Mouse (Mus musculus): Measurements from ENCODE around the gene 4930451I11Rik. TPM values are rescaled to one million over a fixed set of nuclear protein-coding genes. Genes with fewer than 3 reads are reported as not detected.

Gene 4930451I11Rik
- polyA plus RNA-seq, 2 experiments: not detected

- WGBS: 74% methylated on average over 4 of the region's 4 CpGs
- H3K9me3 ChIP-seq (ENCODE audit: control insufficient read depth, low read length): no peaks in the 10 kb centered on the region
- no peak for TF ChIP-seq POLR2A (IDR thresholded peaks at IDR 0.05; ENCODE audit: borderline replicate concordance, extremely low read depth, insufficient read depth, insufficient read length)
- ATAC-seq (ENCODE audit: low FRiP score, low read depth) (no peak), DNase-seq (ENCODE audit: low spot score) (no peak)
- H3K4me2 ChIP-seq (replicated peaks; ENCODE audit: low read depth, low read length, severe bottlenecking): no peak overlapping the region
- peaks cover 51% of the 10 kb centered on the region for H3K36me3 ChIP-seq (ENCODE audit: control insufficient read depth, insufficient read depth, low read length)
- H3K27ac ChIP-seq (replicated peaks; ENCODE audit: low read depth, low read length): no peak overlapping the region
- H3K4me1 ChIP-seq (ENCODE audit: control insufficient read depth, insufficient read depth, low read length): peaks cover 21% of the 10 kb centered on the region
- no peak overlapping the region for H3K4me3 ChIP-seq (replicated peaks; ENCODE audit: low read length)
- H3K27me3 ChIP-seq (ENCODE audit: control insufficient read depth, insufficient read depth, low read length): no peaks in the 10 kb centered on the region
- H3K9ac ChIP-seq (ENCODE audit: low read depth, low read length, severe bottlenecking): no peak overlapping the region
These were observed 37.2 kb downstream of the 4930451I11Rik start for GRCm38 (mm10) chr7:126794271-126794605.

- DNase-seq (ENCODE audit: low spot score): no peak
- H3K4me2 ChIP-seq (replicated peaks; ENCODE audit: low read depth, low read length, severe bottlenecking): no peak overlapping the region
These were observed 37.8 kb downstream of the 4930451I11Rik start for GRCm38 (mm10) chr7:126793456-126794270.

GRCm38 (mm10) chr7:126792721-126793443, 38.6 kb downstream of the 4930451I11Rik start:
- no peak for TF ChIP-seq POLR2A (IDR thresholded peaks at IDR 0.05; ENCODE audit: borderline replicate concordance, extremely low read depth, insufficient read depth, insufficient read length)
- Histone ChIP-seq H3K4me1 (ENCODE audit: control insufficient read depth, insufficient read depth, low read length) (peaks cover 20% of the 10 kb centered on the region), H3K4me2 (replicated peaks; ENCODE audit: low read depth, low read length, severe bottlenecking) (peak overlapping the region; percentile 61), H3K9ac (ENCODE audit: low read depth, low read length, severe bottlenecking) (peak overlapping the region; percentile 35; the same call in 1 of the 2 replicates), H3K36me3 (ENCODE audit: control insufficient read depth, insufficient read depth, low read length) (peaks cover 65% of the 10 kb centered on the region), H3K27me3 (ENCODE audit: control insufficient read depth, insufficient read depth, low read length) (no peaks in the 10 kb centered on the region), H3K4me3 (replicated peaks; ENCODE audit: low read length) (peak overlapping the region; percentile 73), H3K27ac (replicated peaks; ENCODE audit: low read depth, low read length) (peak overlapping the region; percentile 96), H3K9me3 (ENCODE audit: control insufficient read depth, low read length) (no peaks in the 10 kb centered on the region)
- DNase-seq (ENCODE audit: low spot score): no peak
- WGBS: 31% methylated on average over 11 of the region's 11 CpGs
- peak; percentile 1; the same call in 1 of the 2 replicates for ATAC-seq (ENCODE audit: low FRiP score, low read depth)

More at GRCm38 (mm10) chr7:126793456-126794270, 37.8 kb downstream of the 4930451I11Rik start:
- peaks cover 21% of the 10 kb centered on the region for H3K4me1 ChIP-seq (ENCODE audit: control insufficient read depth, insufficient read depth, low read length)
- TF ChIP-seq POLR2A (IDR thresholded peaks at IDR 0.05; ENCODE audit: borderline replicate concordance, extremely low read depth, insufficient read depth, insufficient read length): no peak
- 0 out of 2 replicates have a peak overlapping the region, but pooled peaks have one; percentile 96 for H3K27ac ChIP-seq (replicated peaks; ENCODE audit: low read depth, low read length)
- H3K36me3 ChIP-seq (ENCODE audit: control insufficient read depth, insufficient read depth, low read length): peaks cover 57% of the 10 kb centered on the region
- H3K4me3 ChIP-seq (replicated peaks; ENCODE audit: low read length): no peak overlapping the region
- no peaks in the 10 kb centered on the region for H3K9me3 ChIP-seq (ENCODE audit: control insufficient read depth, low read length)
- no peak overlapping the region for H3K9ac ChIP-seq (ENCODE audit: low read depth, low read length, severe bottlenecking)
- no peak for ATAC-seq (ENCODE audit: low FRiP score, low read depth)
- WGBS: 67% methylated on average over 4 of the region's 4 CpGs
- H3K27me3 ChIP-seq (ENCODE audit: control insufficient read depth, insufficient read depth, low read length): no peaks in the 10 kb centered on the region

GRCm38 (mm10) chr7:126791851-126792720, 39.4 kb downstream of the 4930451I11Rik start, which contains the start of gene Ppp4c:
Gene Ppp4c, minus strand, starts transcription at chr7:126792496.
- Histone ChIP-seq H3K4me3 (replicated peaks; ENCODE audit: low read length) (peak within 1 kb of the TSS; percentile 73), H3K4me2 (replicated peaks; ENCODE audit: low read depth, low read length, severe bottlenecking) (peak within 1 kb of the TSS; percentile 61), H3K9ac (ENCODE audit: low read depth, low read length, severe bottlenecking) (peak within 1 kb of the TSS; percentile 84), H3K4me1 (ENCODE audit: control insufficient read depth, insufficient read depth, low read length) (peaks cover 12% of the 10 kb centered on the region; the same call in 1 of the 2 replicates), H3K27ac (replicated peaks; ENCODE audit: low read depth, low read length) (peak within 1 kb of the TSS; percentile 96), H3K9me3 (ENCODE audit: control insufficient read depth, low read length) (no peaks in the 10 kb centered on the region), H3K27me3 (ENCODE audit: control insufficient read depth, insufficient read depth, low read length) (no peaks in the 10 kb centered on the region), H3K36me3 (ENCODE audit: control insufficient read depth, insufficient read depth, low read length) (peaks cover 65% of the 10 kb centered on the region)
- ATAC-seq (ENCODE audit: low FRiP score, low read depth) (peak; percentile 93), DNase-seq (ENCODE audit: low spot score) (peak; percentile 98)
- TF ChIP-seq POLR2A (IDR thresholded peaks at IDR 0.05; ENCODE audit: borderline replicate concordance, extremely low read depth, insufficient read depth, insufficient read length): 0 out of 2 replicates have a peak, but pooled peaks have one; percentile 48
- WGBS: under 1% methylated on average over 71 of the region's 83 CpGs

Measured in limb, embryonic 14.5 days (tissue).